Mouse (Mus musculus) right cerebral cortex, adult 2 months (tissue): ENCODE measurements at regions not wholly inside any gene's neighbourhood (a gene's known extent, or its start where the extent isn't known, plus 50 kb on each side); places are given as distances from the start of the nearest gene placed in this dataset.

Experiments
- DNase-seq, 2 experiments: peaks; one replicate each; pipeline ENCODE4 v3.0.0; 2021 to 2022; ENCODE audit warnings: low spot score in 2 of 2

GRCm38 (mm10) chr12:7777220-7778055 is 200.0 kb upstream of the Apob start:
- peak; percentile 75 to 82 for DNase-seq

GRCm38 (mm10) chr12:7778056-7778440 is 199.4 kb upstream of the Apob start:
- peak in 1 of 2 experiments; percentile 10 for DNase-seq

GRCm38 (mm10) chr12:7816616-7817015 is 160.8 kb upstream of the Apob start:
- DNase-seq = peak; percentile 57 to 63

- no peak for DNase-seq
Measured at GRCm38 (mm10) chr12:7820006-7820704, 157.3 kb upstream of the Apob start.

- no peak for DNase-seq
Measured at GRCm38 (mm10) chr12:7820718-7821117, 156.7 kb upstream of the Apob start.

- DNase-seq = no peak
Measured at GRCm38 (mm10) chr12:7835731-7836130, 141.7 kb upstream of the Apob start.

GRCm38 (mm10) chr12:7853876-7854275 is 123.6 kb upstream of the Apob start:
- DNase-seq = peak; percentile 27 to 59

- no peak for DNase-seq
Measured at GRCm38 (mm10) chr12:7855683-7856082, 121.8 kb upstream of the Apob start.

GRCm38 (mm10) chr12:7859533-7859932 is 117.9 kb upstream of the Apob start:
- no peak for DNase-seq

GRCm38 (mm10) chr12:7870004-7870403 is 107.4 kb upstream of the Apob start:
- DNase-seq = no peak

GRCm38 (mm10) chr12:7870473-7870872 is 107.0 kb upstream of the Apob start:
- DNase-seq = no peak

- DNase-seq = no peak
Measured at GRCm38 (mm10) chr12:7875454-7875853, 102.0 kb upstream of the Apob start.

GRCm38 (mm10) chr12:7876302-7877063 is 101.0 kb upstream of the Apob start:
- no peak for DNase-seq

GRCm38 (mm10) chr12:7878761-7879160 is 98.7 kb upstream of the Apob start:
- no peak for DNase-seq

GRCm38 (mm10) chr12:7896156-7896555 is 81.3 kb upstream of the Apob start:
- DNase-seq = no peak

GRCm38 (mm10) chr12:7905329-7905728 is 72.1 kb upstream of the Apob start:
- peak in 1 of 2 experiments; percentile 6 for DNase-seq

- no peak for DNase-seq
Measured at GRCm38 (mm10) chr12:7906831-7907230, 70.6 kb upstream of the Apob start.

GRCm38 (mm10) chr12:7909746-7910360 is 67.6 kb upstream of the Apob start:
- DNase-seq = no peak

GRCm38 (mm10) chr12:7910509-7910908 is 66.9 kb upstream of the Apob start:
- DNase-seq = no peak

- no peak for DNase-seq
Measured at GRCm38 (mm10) chr12:7918385-7918784, 59.1 kb upstream of the Apob start.

- DNase-seq = no peak
Measured at GRCm38 (mm10) chr12:7918967-7919708, 58.3 kb upstream of the Apob start.
